Mouse (Mus musculus) heart, embryonic 14.5 days (tissue): ENCODE data around the gene Dnajb14. TPM values are rescaled to one million over a fixed set of nuclear protein-coding genes. Genes with fewer than 3 reads are reported as not detected.
"Not testable (repeated sequence)": the region's sequence is repeated elsewhere in the genome, so short reads cannot be mapped to it uniquely, and the experiment has no call there.

Experiments used
- ATAC-seq: fragments of 200-750 bp; cut with Nextera tagmentation; 2 replicates; pipeline ENCODE4 v1.8.0; 2017; ENCODE audit warnings: low read depth, moderate TSS enrichment; ENCODE audit not compliant: insufficient number of reproducible peaks, insufficient read depth, low FRiP score
- H3K27ac ChIP-seq, 2 experiments: fragments of 200-500 bp in 1 of 2; fragments of 300-500 bp in 1 of 2; sonication (generic) in 1 of 2; replicated peaks in 1 of 2; 2 replicates each; pipeline ENCODE4 v1.5.1; 2012 to 2014; ENCODE audit warnings: low read depth in 2 of 2, low read length in 2 of 2, control low read depth in 1 of 2, mild to moderate bottlenecking in 1 of 2, mixed read lengths in 1 of 2; ENCODE audit not compliant: control insufficient read depth in 1 of 2, insufficient read depth in 1 of 2
- H3K27me3 ChIP-seq: fragments of 300-500 bp; sonication (generic); 2 replicates; pipeline ENCODE4 v1.6.1; 2014; ENCODE audit warnings: mild to moderate bottlenecking, low read length, control low read depth; ENCODE audit not compliant: control insufficient read depth, insufficient read depth
- H3K36me3 ChIP-seq: fragments of 300-500 bp; sonication (generic); 2 replicates; pipeline ENCODE4 v1.6.1; 2014; ENCODE audit warnings: mild to moderate bottlenecking, control low read depth, low read length, mixed read lengths; ENCODE audit not compliant: control insufficient read depth, insufficient read depth
- H3K4me1 ChIP-seq, 2 experiments: fragments of 200-500 bp in 1 of 2; fragments of 300-500 bp in 1 of 2; sonication (generic) in 1 of 2; 2 replicates each; pipeline ENCODE4 v1.6.1; 2012 to 2014; ENCODE audit warnings: low read length in 2 of 2, control low read depth in 1 of 2, mixed read lengths in 1 of 2; ENCODE audit not compliant: control insufficient read depth in 2 of 2, insufficient read depth in 2 of 2
- H3K4me2 ChIP-seq: fragments of 300-500 bp; sonication (generic); 2 replicates; pipeline ENCODE4 v1.6.1; 2014; ENCODE audit warnings: mild to moderate bottlenecking, low read length
- H3K4me3 ChIP-seq, 2 experiments: fragments of 200-500 bp in 1 of 2; fragments of 300-500 bp in 1 of 2; sonication (generic) in 1 of 2; 2 replicates each; pipeline ENCODE4 v1.5.1; 2012 to 2014; ENCODE audit warnings: low read length in 2 of 2, mild to moderate bottlenecking in 2 of 2, control low read depth in 1 of 2, low read depth in 1 of 2, moderate library complexity in 1 of 2; ENCODE audit not compliant: control insufficient read depth in 1 of 2, insufficient read depth in 1 of 2
- H3K9ac ChIP-seq: fragments of 300-500 bp; sonication (generic); 2 replicates; pipeline ENCODE4 v1.6.1; 2014; ENCODE audit warnings: mild to moderate bottlenecking, low read length
- H3K9me3 ChIP-seq: fragments of 300-500 bp; sonication (generic); 2 replicates; pipeline ENCODE4 v1.6.1; 2016; ENCODE audit warnings: low read length, control low read depth; ENCODE audit not compliant: control insufficient read depth
- WGBS: fragments of 180-500 bp; shearing (Covaris S2); extraction: QIAGEN DNeasy Blood & Tissue Kit; methylation state at CpG from one replicate; pipeline ENCODE4 v1.1.7; 2014; 5-methylcytosine and 5-hydroxymethylcytosine counted together
- polyA plus RNA-seq: library from polyadenylated mRNA; unstranded; fragments of >200 nt; fragmentation: Nextera tagmentation; extraction: Ambion mirVana; gene quantifications from 2 replicates; pipeline ENCODE4 v1.2.1, GENCODE M21; 2014

Gene Dnajb14
- polyA plus RNA-seq, 1 experiment from 2014 or later = 10.2 TPM

- WGBS = 87% methylated on average over 4 of the region's 4 CpGs
- H3K27me3 ChIP-seq = no peaks in the 10 kb centered on the region
- H3K27ac ChIP-seq = no peak overlapping the region
- peaks cover 76% of the 10 kb centered on the region for H3K36me3 ChIP-seq
- no peak overlapping the region for H3K4me2 ChIP-seq
- H3K9ac ChIP-seq = no peak overlapping the region
- no peak for ATAC-seq
- no peak overlapping the region for H3K4me3 ChIP-seq
- H3K4me1 ChIP-seq = no peaks in the 10 kb centered on the region
- H3K9me3 ChIP-seq = 0 out of 2 replicates have a peak, but pooled peaks cover 4% of the 10 kb centered on the region
These were observed 28.9 kb downstream of the Dnajb14 start for GRCm38 (mm10) chr3:137896386-137896785.

DNA sequence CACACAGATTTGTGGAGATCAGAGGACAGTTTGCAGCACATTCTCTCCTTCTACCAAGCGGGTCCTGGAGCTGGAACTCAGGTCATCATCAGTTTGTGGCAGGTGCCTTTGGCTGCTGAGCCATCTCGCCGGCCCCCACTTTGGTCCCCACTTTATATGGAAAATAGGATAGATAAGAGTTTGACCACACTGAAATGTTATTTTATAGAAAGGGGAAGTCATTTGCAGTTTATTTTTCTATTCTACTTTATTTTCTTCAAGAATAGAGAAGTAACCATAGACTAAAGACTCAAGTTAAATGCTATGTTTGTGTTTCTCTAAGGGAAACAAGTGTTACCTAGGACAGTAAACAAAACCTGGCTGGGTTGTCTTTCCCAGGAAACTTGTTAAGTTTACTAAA is 29.4 kb downstream of the Dnajb14 start:
- WGBS = 70% methylated on average over 3 of the region's 3 CpGs
- H3K36me3 ChIP-seq = peaks cover 76% of the 10 kb centered on the region
- ATAC-seq = no peak
- H3K4me1 ChIP-seq = no peaks in the 10 kb centered on the region
- H3K4me2 ChIP-seq = no peak overlapping the region
- H3K9ac ChIP-seq = no peak overlapping the region
- H3K27me3 ChIP-seq = no peaks in the 10 kb centered on the region
- H3K9me3 ChIP-seq = 0 out of 2 replicates have a peak, but pooled peaks cover 4% of the 10 kb centered on the region
- no peak overlapping the region for H3K27ac ChIP-seq
- no peak overlapping the region for H3K4me3 ChIP-seq

- H3K4me1 ChIP-seq = no peaks in the 10 kb centered on the region
- H3K4me2 ChIP-seq = no peak overlapping the region
- WGBS = 85% methylated on average over 5 of the region's 5 CpGs
- no peak overlapping the region for H3K27ac ChIP-seq
- H3K27me3 ChIP-seq = no peaks in the 10 kb centered on the region
- H3K36me3 ChIP-seq = peaks cover 76% of the 10 kb centered on the region
- no peak overlapping the region for H3K4me3 ChIP-seq
- no peak overlapping the region for H3K9ac ChIP-seq
- ATAC-seq = no peak
- H3K9me3 ChIP-seq = 0 out of 2 replicates have a peak, but pooled peaks cover 4% of the 10 kb centered on the region
These were observed 30.2 kb downstream of the Dnajb14 start for GRCm38 (mm10) chr3:137897685-137898084.

DNA sequence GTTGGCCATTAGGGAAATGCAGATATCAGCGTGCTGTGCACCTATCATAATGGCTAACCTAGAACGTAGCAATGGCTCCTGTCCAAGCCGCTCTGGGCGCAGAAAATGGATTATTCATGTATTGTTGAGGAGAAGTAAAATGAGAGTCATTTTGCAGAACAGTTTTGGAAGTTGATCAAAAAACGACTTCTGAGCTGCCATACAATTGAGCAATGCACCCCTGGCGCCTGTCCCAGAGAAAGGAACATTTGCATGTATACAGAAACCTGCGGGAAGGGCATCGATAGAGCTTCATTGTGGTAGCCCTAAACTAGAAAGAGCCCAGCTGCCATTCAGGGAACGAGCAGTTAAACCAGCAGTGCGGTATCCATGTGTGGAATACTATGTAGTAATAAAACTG is 32.7 kb downstream of the Dnajb14 start:
- no peak for ATAC-seq
- H3K27me3 ChIP-seq = no peaks in the 10 kb centered on the region
- H3K4me3 ChIP-seq = no peak overlapping the region
- H3K9me3 ChIP-seq = 0 out of 2 replicates have a peak, but pooled peaks cover 2% of the 10 kb centered on the region
- H3K4me2 ChIP-seq = no peak overlapping the region
- 92% methylated on average over 10 of the region's 10 CpGs for WGBS
- H3K9ac ChIP-seq = no peak overlapping the region
- H3K4me1 ChIP-seq = no peaks in the 10 kb centered on the region
- H3K27ac ChIP-seq = no peak overlapping the region
- H3K36me3 ChIP-seq = peaks cover 71% of the 10 kb centered on the region

DNA sequence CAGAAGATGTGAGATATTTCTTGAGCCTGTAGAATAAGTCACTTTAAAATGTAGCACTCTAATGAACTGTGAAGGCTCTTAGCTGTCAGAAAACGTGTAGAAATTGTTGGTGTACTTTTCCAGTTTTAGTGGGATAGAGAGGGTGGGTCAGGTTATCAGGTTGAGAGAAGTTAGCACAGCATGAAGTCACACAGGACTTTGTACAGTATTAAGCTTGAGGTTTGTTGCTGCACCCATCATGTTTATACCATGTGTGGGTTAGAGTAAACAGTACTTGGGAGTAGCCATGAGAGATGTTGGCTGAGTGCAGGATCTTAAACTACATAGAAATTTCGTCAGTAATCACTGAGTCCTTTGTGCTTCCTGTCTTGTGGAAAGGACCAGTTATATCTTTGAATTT is 45.6 kb downstream of the Dnajb14 start:
- Histone ChIP-seq H3K9ac (no peak overlapping the region), H3K27me3 (no peaks in the 10 kb centered on the region), H3K27ac (no peak overlapping the region), H3K9me3 (no peaks in the 10 kb centered on the region), H3K4me1 (peaks cover 2 to 6% of the 10 kb centered on the region in 2 experiments; a peak in 2 of 4 replicates), H3K36me3 (peaks cover 16% of the 10 kb centered on the region), H3K4me2 (no peak overlapping the region), H3K4me3 (no peak overlapping the region)
- whole genome bisulfite sequencing = 69% methylated on average over 2 of the region's 2 CpGs
- no peak for ATAC-seq

GRCm38 (mm10) chr3:137914567-137914966 is 47.1 kb downstream of the Dnajb14 start:
- not testable (repeated sequence) for H3K4me3 ChIP-seq, H3K4me2 ChIP-seq, ATAC-seq, H3K36me3 ChIP-seq, H3K9ac ChIP-seq, H3K27me3 ChIP-seq, H3K27ac ChIP-seq, H3K9me3 ChIP-seq
- no CpG with 5 or more reads among the region's 1 CpGs for WGBS
- H3K4me1 ChIP-seq = peaks cover 2 to 12% of the 10 kb centered on the region in 2 experiments; a peak in 2 of 4 replicates

DNA sequence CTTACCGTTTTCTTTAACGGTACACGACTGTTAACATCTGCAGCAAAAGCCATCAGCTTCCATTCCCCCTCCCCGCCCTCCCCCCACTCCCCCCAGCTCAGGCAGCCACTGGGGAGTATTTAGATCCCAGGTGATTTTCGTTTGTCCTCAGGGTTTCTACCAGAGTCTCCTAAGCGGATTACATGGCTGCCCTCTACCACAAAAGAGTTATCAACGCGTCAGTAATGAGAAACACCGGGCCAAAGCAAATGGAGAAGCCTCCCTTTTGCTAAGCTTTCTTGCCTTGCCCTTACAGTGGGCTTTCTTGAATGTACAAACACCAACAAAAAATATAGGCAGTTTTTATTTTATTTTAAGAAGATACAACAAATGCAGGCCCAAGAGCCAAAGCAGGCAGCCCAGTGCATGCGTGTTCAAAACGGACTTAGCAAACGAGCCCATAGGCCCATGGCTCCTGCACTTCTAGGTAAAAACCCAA is 50.3 kb downstream of the Dnajb14 start:
- peak overlapping the region; percentile 93 for H3K9ac ChIP-seq
- peak overlapping the region; percentile 66 to 81 for H3K27ac ChIP-seq
- no peaks in the 10 kb centered on the region for H3K27me3 ChIP-seq
- H3K4me2 ChIP-seq = peak overlapping the region; percentile 65
- H3K36me3 ChIP-seq = peaks cover 23% of the 10 kb centered on the region
- H3K4me3 ChIP-seq = peak overlapping the region; percentile 83 to 89
- H3K9me3 ChIP-seq = no peaks in the 10 kb centered on the region
- WGBS = 11% methylated on average over 11 of the region's 12 CpGs
- ATAC-seq = peak; percentile 20; the same call in 1 of the 2 replicates
- H3K4me1 ChIP-seq = peaks cover 2 to 14% of the 10 kb centered on the region in 2 experiments; a peak in 2 of 4 replicates
